Mouse (Mus musculus) splenic B cell, adult 2 months (primary cell): ENCODE data around the gene Vps45.
"Not testable (repeated sequence)": the region's sequence is repeated elsewhere in the genome, so short reads cannot be mapped to it uniquely, and the experiment has no call there.

ENCODE experiments used
- DNase-seq: peaks from one replicate; pipeline ENCODE4 v3.0.0-alpha.2; 2011; ENCODE audit warnings: low read depth, low spot score
- H3K27me3 ChIP-seq: 2 replicates; pipeline ENCODE4 v1.6.1; 2012; ENCODE audit warnings: mild to moderate bottlenecking, low read length, moderate library complexity, mixed read lengths; ENCODE audit not compliant: control insufficient read depth, poor library complexity, insufficient read depth, severe bottlenecking
- H3K36me3 ChIP-seq: 2 replicates; pipeline ENCODE4 v1.6.1; 2012; ENCODE audit warnings: mild to moderate bottlenecking, low read length, moderate library complexity, mixed read lengths; ENCODE audit not compliant: control insufficient read depth, poor library complexity, insufficient read depth, severe bottlenecking

Gene Vps45

GRCm38 (mm10) chr3:95988969-95989368, 69.3 kb downstream of the Vps45 start:
- no peak for DNase-seq
- Histone ChIP-seq H3K27me3 (no peaks in the 10 kb centered on the region), H3K36me3 (peaks cover 25% of the 10 kb centered on the region)

- DNase-seq: no peak
- H3K36me3 ChIP-seq: peaks cover 25% of the 10 kb centered on the region
These were observed 70.1 kb downstream of the Vps45 start for GRCm38 (mm10) chr3:95988138-95988537.

GRCm38 (mm10) chr3:95987386-95988110, 70.7 kb downstream of the Vps45 start:
- peaks cover 24% of the 10 kb centered on the region for H3K36me3 ChIP-seq
- peak; percentile 87 for DNase-seq
- H3K27me3 ChIP-seq: no peaks in the 10 kb centered on the region

More at GRCm38 (mm10) chr3:95988138-95988537, 70.1 kb downstream of the Vps45 start:
- H3K27me3 ChIP-seq: no peaks in the 10 kb centered on the region

GRCm38 (mm10) chr3:95986984-95987383, 71.3 kb downstream of the Vps45 start:
- no peaks in the 10 kb centered on the region for H3K27me3 ChIP-seq
- peaks cover 20% of the 10 kb centered on the region for H3K36me3 ChIP-seq
- DNase-seq: peak; percentile 52

GRCm38 (mm10) chr3:95986001-95986622, 72.2 kb downstream of the Vps45 start:
- Histone ChIP-seq H3K36me3 (peaks cover 16% of the 10 kb centered on the region), H3K27me3 (no peaks in the 10 kb centered on the region)
- peak; percentile 50 for DNase-seq

GRCm38 (mm10) chr3:95985209-95986000, 72.9 kb downstream of the Vps45 start:
- Histone ChIP-seq H3K27me3 (no peaks in the 10 kb centered on the region), H3K36me3 (peaks cover 12% of the 10 kb centered on the region)
- DNase-seq: peak; percentile 43

GRCm38 (mm10) chr3:95982129-95982528, 76.1 kb downstream of the Vps45 start:
- DNase-seq: no peak
- H3K27me3 ChIP-seq: no peaks in the 10 kb centered on the region
- H3K36me3 ChIP-seq: no peaks in the 10 kb centered on the region

- DNase-seq: no peak
These were observed 77.8 kb downstream of the Vps45 start for GRCm38 (mm10) chr3:95980276-95980970.

GRCm38 (mm10) chr3:95978265-95978664, 80.0 kb downstream of the Vps45 start:
- no peak for DNase-seq

More at GRCm38 (mm10) chr3:95980276-95980970, 77.8 kb downstream of the Vps45 start:
- Histone ChIP-seq H3K27me3 (no peaks in the 10 kb centered on the region), H3K36me3 (no peaks in the 10 kb centered on the region)

GRCm38 (mm10) chr3:95977587-95977986, 80.7 kb downstream of the Vps45 start:
- DNase-seq, H3K36me3 ChIP-seq, H3K27me3 ChIP-seq: not testable (repeated sequence)

More at GRCm38 (mm10) chr3:95978265-95978664, 80.0 kb downstream of the Vps45 start:
- no peaks in the 10 kb centered on the region for H3K27me3 ChIP-seq
- no peaks in the 10 kb centered on the region for H3K36me3 ChIP-seq

GRCm38 (mm10) chr3:95977079-95977478, 81.2 kb downstream of the Vps45 start:
- H3K27me3 ChIP-seq: no peaks in the 10 kb centered on the region
- DNase-seq: peak; percentile 51
- no peaks in the 10 kb centered on the region for H3K36me3 ChIP-seq

- no peaks in the 10 kb centered on the region for H3K36me3 ChIP-seq
- peak; percentile 88 for DNase-seq
- H3K27me3 ChIP-seq: no peaks in the 10 kb centered on the region
These were observed 85.2 kb downstream of the Vps45 start for GRCm38 (mm10) chr3:95972873-95973634.

GRCm38 (mm10) chr3:95972251-95972872, 85.9 kb downstream of the Vps45 start:
- no peaks in the 10 kb centered on the region for H3K27me3 ChIP-seq
- peak; percentile 89 for DNase-seq
- no peaks in the 10 kb centered on the region for H3K36me3 ChIP-seq
